Mouse (Mus musculus): ENCODE results near the gene Urb2. TPM values are rescaled to one million over a fixed set of nuclear protein-coding genes. Genes with fewer than 3 reads are reported as not detected.
A peak's percentile ranks its signal among the peaks of the same experiment; 100 is the strongest.

Gene Urb2
- polyA plus RNA-seq, 1 experiment from 2014 or later, result 6.9 TPM

GRCm38 (mm10) chr8:124067059-124067750 is 45.9 kb downstream of the Urb2 start:
- Histone ChIP-seq H3K27ac (no peak overlapping the region), H3K9me3 (no peaks in the 10 kb centered on the region), H3K27me3 (ENCODE audit: insufficient read depth, poor library complexity, severe bottlenecking) (0 out of 2 replicates have a peak, but pooled peaks cover 9% of the 10 kb centered on the region), H3K4me3 (no peak overlapping the region), H3K36me3 (no peaks in the 10 kb centered on the region), H3K4me1 (peaks cover 20% of the 10 kb centered on the region; the same call in 1 of the 2 replicates)
- no peak for DNase-seq (ENCODE audit: low spot score)
- WGBS, result 65% methylated on average over 4 of the region's 4 CpGs

- H3K9me3 ChIP-seq, result no peaks in the 10 kb centered on the region
- no peak overlapping the region for H3K4me3 ChIP-seq
- no peaks in the 10 kb centered on the region for H3K36me3 ChIP-seq
- H3K27ac ChIP-seq, result no peak overlapping the region
- H3K27me3 ChIP-seq (ENCODE audit: insufficient read depth, poor library complexity, severe bottlenecking), result 0 out of 2 replicates have a peak, but pooled peaks cover 12% of the 10 kb centered on the region
- 50% methylated on average over 18 of the region's 18 CpGs for WGBS
- peaks cover 21% of the 10 kb centered on the region; the same call in 1 of the 2 replicates for H3K4me1 ChIP-seq
- DNase-seq (ENCODE audit: low spot score), result no peak
These were observed 49.3 kb downstream of the Urb2 start for GRCm38 (mm10) chr8:124070363-124071324.

- peaks cover 34% of the 10 kb centered on the region for H3K4me1 ChIP-seq
- no peaks in the 10 kb centered on the region for H3K9me3 ChIP-seq
- H3K27me3 ChIP-seq (ENCODE audit: insufficient read depth, poor library complexity, severe bottlenecking), result peaks cover 18% of the 10 kb centered on the region; the same call in 1 of the 2 replicates
- 49% methylated on average over 8 of the region's 8 CpGs for WGBS
- no peak overlapping the region for H3K4me3 ChIP-seq
- no peaks in the 10 kb centered on the region for H3K36me3 ChIP-seq
- DNase-seq (ENCODE audit: low spot score), result no peak
- 0 out of 2 replicates have a peak overlapping the region, but pooled peaks have one; percentile 7 for H3K27ac ChIP-seq
These were observed 54.7 kb downstream of the Urb2 start for GRCm38 (mm10) chr8:124075977-124076376.

- 54% methylated on average over 3 of the region's 3 CpGs for WGBS
- H3K27me3 ChIP-seq (ENCODE audit: insufficient read depth, poor library complexity, severe bottlenecking), result peaks cover 14% of the 10 kb centered on the region; the same call in 1 of the 2 replicates
- H3K4me1 ChIP-seq, result peaks cover 36% of the 10 kb centered on the region
- no peaks in the 10 kb centered on the region for H3K9me3 ChIP-seq
- no peak overlapping the region for H3K27ac ChIP-seq
- DNase-seq (ENCODE audit: low spot score), result no peak
- H3K4me3 ChIP-seq, result no peak overlapping the region
- H3K36me3 ChIP-seq, result no peaks in the 10 kb centered on the region
These were observed 55.1 kb downstream of the Urb2 start for GRCm38 (mm10) chr8:124076416-124076815.

- Histone ChIP-seq H3K4me1 (peaks cover 36% of the 10 kb centered on the region), H3K36me3 (no peaks in the 10 kb centered on the region), H3K4me3 (no peak overlapping the region), H3K9me3 (no peaks in the 10 kb centered on the region), H3K27ac (no peak overlapping the region), H3K27me3 (ENCODE audit: insufficient read depth, poor library complexity, severe bottlenecking) (peaks cover 7% of the 10 kb centered on the region; the same call in 1 of the 2 replicates)
- peak; percentile 82 for DNase-seq (ENCODE audit: low spot score)
- WGBS, result 38% methylated on average over 8 of the region's 8 CpGs
These were observed 56.1 kb downstream of the Urb2 start for GRCm38 (mm10) chr8:124077377-124077776.

- Histone ChIP-seq H3K27me3 (ENCODE audit: insufficient read depth, poor library complexity, severe bottlenecking) (peaks cover 6% of the 10 kb centered on the region; the same call in 1 of the 2 replicates), H3K9me3 (no peaks in the 10 kb centered on the region), H3K27ac (no peak overlapping the region), H3K36me3 (no peaks in the 10 kb centered on the region), H3K4me3 (no peak overlapping the region), H3K4me1 (peaks cover 36% of the 10 kb centered on the region)
- WGBS, result 86% methylated on average over 10 of the region's 10 CpGs
- no peak for DNase-seq (ENCODE audit: low spot score)
These were observed 56.7 kb downstream of the Urb2 start for GRCm38 (mm10) chr8:124077998-124078397.

GRCm38 (mm10) chr8:124078969-124079368 is 57.7 kb downstream of the Urb2 start:
- Histone ChIP-seq H3K27ac (no peak overlapping the region), H3K4me3 (no peak overlapping the region), H3K4me1 (peaks cover 36% of the 10 kb centered on the region), H3K27me3 (ENCODE audit: insufficient read depth, poor library complexity, severe bottlenecking) (peaks cover 6% of the 10 kb centered on the region; the same call in 1 of the 2 replicates), H3K36me3 (no peaks in the 10 kb centered on the region), H3K9me3 (no peaks in the 10 kb centered on the region)
- WGBS, result 82% methylated on average over 7 of the region's 7 CpGs
- no peak for DNase-seq (ENCODE audit: low spot score)

- WGBS, result 67% methylated on average over 21 of the region's 21 CpGs
- H3K27ac ChIP-seq, result peak overlapping the region; percentile 67
- DNase-seq (ENCODE audit: low spot score), result peak; percentile 72
These were observed 59.4 kb downstream of the Urb2 start for GRCm38 (mm10) chr8:124080467-124081326.

GRCm38 (mm10) chr8:124082616-124083015 is 61.3 kb downstream of the Urb2 start:
- Histone ChIP-seq H3K4me3 (no peak overlapping the region), H3K9me3 (no peaks in the 10 kb centered on the region), H3K4me1 (peaks cover 22% of the 10 kb centered on the region), H3K27ac (no peak overlapping the region), H3K36me3 (no peaks in the 10 kb centered on the region), H3K27me3 (ENCODE audit: insufficient read depth, poor library complexity, severe bottlenecking) (peaks cover 22% of the 10 kb centered on the region)
- 89% methylated on average over 8 of the region's 8 CpGs for WGBS
- DNase-seq (ENCODE audit: low spot score), result peak; percentile 72

More at GRCm38 (mm10) chr8:124080467-124081326, 59.4 kb downstream of the Urb2 start:
- Histone ChIP-seq H3K4me3 (no peak overlapping the region), H3K9me3 (no peaks in the 10 kb centered on the region), H3K27me3 (ENCODE audit: insufficient read depth, poor library complexity, severe bottlenecking) (peaks cover 6% of the 10 kb centered on the region; the same call in 1 of the 2 replicates), H3K4me1 (peaks cover 41% of the 10 kb centered on the region), H3K36me3 (no peaks in the 10 kb centered on the region)

- Histone ChIP-seq H3K36me3 (no peaks in the 10 kb centered on the region), H3K4me3 (no peak overlapping the region), H3K4me1 (peaks cover 26% of the 10 kb centered on the region), H3K27ac (no peak overlapping the region), H3K9me3 (no peaks in the 10 kb centered on the region), H3K27me3 (ENCODE audit: insufficient read depth, poor library complexity, severe bottlenecking) (peaks cover 27% of the 10 kb centered on the region)
- 76% methylated on average over 7 of the region's 7 CpGs for WGBS
- DNase-seq (ENCODE audit: low spot score), result peak; percentile 70
These were observed 62.3 kb downstream of the Urb2 start for GRCm38 (mm10) chr8:124083611-124084010.

- H3K36me3 ChIP-seq, result no peaks in the 10 kb centered on the region
- no peak for DNase-seq (ENCODE audit: low spot score)
- H3K9me3 ChIP-seq, result no peaks in the 10 kb centered on the region
- 68% methylated on average over 4 of the region's 4 CpGs for WGBS
- no peak overlapping the region for H3K4me3 ChIP-seq
- no peak overlapping the region for H3K27ac ChIP-seq
- H3K27me3 ChIP-seq (ENCODE audit: insufficient read depth, poor library complexity, severe bottlenecking), result peaks cover 21% of the 10 kb centered on the region
- peaks cover 17% of the 10 kb centered on the region for H3K4me1 ChIP-seq
These were observed 64.4 kb downstream of the Urb2 start for GRCm38 (mm10) chr8:124085668-124086067.

- Histone ChIP-seq H3K36me3 (no peaks in the 10 kb centered on the region), H3K4me3 (no peak overlapping the region), H3K9me3 (no peaks in the 10 kb centered on the region), H3K27ac (0 out of 2 replicates have a peak overlapping the region, but pooled peaks have one; percentile 19), H3K27me3 (ENCODE audit: insufficient read depth, poor library complexity, severe bottlenecking) (peaks cover 21% of the 10 kb centered on the region), H3K4me1 (peaks cover 13% of the 10 kb centered on the region)
- no peak for DNase-seq (ENCODE audit: low spot score)
- WGBS, result 51% methylated on average over 11 of the region's 11 CpGs
These were observed 66.8 kb downstream of the Urb2 start for GRCm38 (mm10) chr8:124088092-124088613.

Measured in heart, embryonic 10.5 days (tissue).